Mouse (Mus musculus): ENCODE results near the gene Lhfpl2. TPM values are rescaled to one million over a fixed set of nuclear protein-coding genes. Genes with fewer than 3 reads are reported as not detected.

Gene Lhfpl2
- polyA plus RNA-seq, 1 experiment from 2014 or later = 10.2 TPM

- H3K27ac ChIP-seq (ENCODE audit: low read depth, low read length) = peak overlapping the region; percentile 70
These were observed 36.6 kb downstream of the Lhfpl2 start for GRCm38 (mm10) chr13:94094176-94094575.

GRCm38 (mm10) chr13:94094625-94095024 lies 37.0 kb downstream of the Lhfpl2 start:
- Histone ChIP-seq H3K4me2 (replicated peaks; ENCODE audit: low read depth) (no peak overlapping the region), H3K9me3 (ENCODE audit: control insufficient read depth) (no peaks in the 10 kb centered on the region), H3K27ac (ENCODE audit: low read depth, low read length) (peak overlapping the region; percentile 70), H3K4me1 (replicated peaks; ENCODE audit: control insufficient read depth, insufficient read depth, low read length) (peaks cover 7% of the 10 kb centered on the region), H3K4me3 (ENCODE audit: low read depth, low read length) (no peak overlapping the region), H3K27me3 (replicated peaks; ENCODE audit: control insufficient read depth, insufficient read depth, low read length) (no peaks in the 10 kb centered on the region), H3K9ac (ENCODE audit: low read depth, low read length) (no peak overlapping the region), H3K36me3 (ENCODE audit: control insufficient read depth, insufficient read depth) (no peaks in the 10 kb centered on the region)
- peak; percentile 84 for ATAC-seq
- TF ChIP-seq CTCF (IDR thresholded peaks at IDR 0.05; ENCODE audit: low read depth) = no peak
- WGBS = 35% methylated on average over 3 of the region's 3 CpGs

More at GRCm38 (mm10) chr13:94094176-94094575, 36.6 kb downstream of the Lhfpl2 start:
- 33% methylated on average over 4 of the region's 4 CpGs for WGBS
- no peaks in the 10 kb centered on the region for H3K27me3 ChIP-seq (replicated peaks; ENCODE audit: control insufficient read depth, insufficient read depth, low read length)
- H3K9me3 ChIP-seq (ENCODE audit: control insufficient read depth) = no peaks in the 10 kb centered on the region
- TF ChIP-seq CTCF (IDR thresholded peaks at IDR 0.05; ENCODE audit: low read depth) = no peak
- peaks cover 7% of the 10 kb centered on the region for H3K4me1 ChIP-seq (replicated peaks; ENCODE audit: control insufficient read depth, insufficient read depth, low read length)
- no peak overlapping the region for H3K9ac ChIP-seq (ENCODE audit: low read depth, low read length)
- H3K4me3 ChIP-seq (ENCODE audit: low read depth, low read length) = no peak overlapping the region
- peak; percentile 94 for ATAC-seq
- no peaks in the 10 kb centered on the region for H3K36me3 ChIP-seq (ENCODE audit: control insufficient read depth, insufficient read depth)
- H3K4me2 ChIP-seq (replicated peaks; ENCODE audit: low read depth) = no peak overlapping the region

GRCm38 (mm10) chr13:94095202-94095601 lies 37.6 kb downstream of the Lhfpl2 start:
- Histone ChIP-seq H3K27ac (ENCODE audit: low read depth, low read length) (no peak overlapping the region), H3K4me3 (ENCODE audit: low read depth, low read length) (no peak overlapping the region), H3K9me3 (ENCODE audit: control insufficient read depth) (no peaks in the 10 kb centered on the region), H3K4me2 (replicated peaks; ENCODE audit: low read depth) (no peak overlapping the region), H3K27me3 (replicated peaks; ENCODE audit: control insufficient read depth, insufficient read depth, low read length) (no peaks in the 10 kb centered on the region), H3K9ac (ENCODE audit: low read depth, low read length) (no peak overlapping the region), H3K4me1 (replicated peaks; ENCODE audit: control insufficient read depth, insufficient read depth, low read length) (peaks cover 7% of the 10 kb centered on the region), H3K36me3 (ENCODE audit: control insufficient read depth, insufficient read depth) (no peaks in the 10 kb centered on the region)
- no peak for ATAC-seq
- no peak for TF ChIP-seq CTCF (IDR thresholded peaks at IDR 0.05; ENCODE audit: low read depth)

- no peak for TF ChIP-seq CTCF (IDR thresholded peaks at IDR 0.05; ENCODE audit: low read depth)
- H3K27me3 ChIP-seq (replicated peaks; ENCODE audit: control insufficient read depth, insufficient read depth, low read length) = no peaks in the 10 kb centered on the region
- no peak overlapping the region for H3K4me2 ChIP-seq (replicated peaks; ENCODE audit: low read depth)
- H3K4me1 ChIP-seq (replicated peaks; ENCODE audit: control insufficient read depth, insufficient read depth, low read length) = peaks cover 7% of the 10 kb centered on the region
- H3K9ac ChIP-seq (ENCODE audit: low read depth, low read length) = no peak overlapping the region
- ATAC-seq = no peak
- no peak overlapping the region for H3K27ac ChIP-seq (ENCODE audit: low read depth, low read length)
- no peaks in the 10 kb centered on the region for H3K36me3 ChIP-seq (ENCODE audit: control insufficient read depth, insufficient read depth)
- H3K4me3 ChIP-seq (ENCODE audit: low read depth, low read length) = no peak overlapping the region
- no peaks in the 10 kb centered on the region for H3K9me3 ChIP-seq (ENCODE audit: control insufficient read depth)
- WGBS = 26% methylated on average over 2 of the region's 2 CpGs
These were observed 40.1 kb downstream of the Lhfpl2 start for GRCm38 (mm10) chr13:94097667-94098066.

GRCm38 (mm10) chr13:94098369-94099084 lies 40.9 kb downstream of the Lhfpl2 start:
- H3K4me1 ChIP-seq (replicated peaks; ENCODE audit: control insufficient read depth, insufficient read depth, low read length) = peaks cover 7% of the 10 kb centered on the region
- WGBS = 67% methylated on average over 16 of the region's 16 CpGs
- H3K4me2 ChIP-seq (replicated peaks; ENCODE audit: low read depth) = no peak overlapping the region

GRCm38 (mm10) chr13:94099087-94099486 lies 41.5 kb downstream of the Lhfpl2 start:
- no peaks in the 10 kb centered on the region for H3K9me3 ChIP-seq (ENCODE audit: control insufficient read depth)
- H3K4me2 ChIP-seq (replicated peaks; ENCODE audit: low read depth) = no peak overlapping the region
- peaks cover 7% of the 10 kb centered on the region for H3K4me1 ChIP-seq (replicated peaks; ENCODE audit: control insufficient read depth, insufficient read depth, low read length)
- H3K36me3 ChIP-seq (ENCODE audit: control insufficient read depth, insufficient read depth) = no peaks in the 10 kb centered on the region
- WGBS = 76% methylated on average over 10 of the region's 10 CpGs
- H3K9ac ChIP-seq (ENCODE audit: low read depth, low read length) = no peak overlapping the region
- no peak overlapping the region for H3K4me3 ChIP-seq (ENCODE audit: low read depth, low read length)
- no peak overlapping the region for H3K27ac ChIP-seq (ENCODE audit: low read depth, low read length)
- ATAC-seq = no peak
- H3K27me3 ChIP-seq (replicated peaks; ENCODE audit: control insufficient read depth, insufficient read depth, low read length) = no peaks in the 10 kb centered on the region
- TF ChIP-seq CTCF (IDR thresholded peaks at IDR 0.05; ENCODE audit: low read depth) = no peak

More at GRCm38 (mm10) chr13:94098369-94099084, 40.9 kb downstream of the Lhfpl2 start:
- ATAC-seq = no peak
- H3K36me3 ChIP-seq (ENCODE audit: control insufficient read depth, insufficient read depth) = no peaks in the 10 kb centered on the region
- H3K27me3 ChIP-seq (replicated peaks; ENCODE audit: control insufficient read depth, insufficient read depth, low read length) = no peaks in the 10 kb centered on the region
- H3K9ac ChIP-seq (ENCODE audit: low read depth, low read length) = no peak overlapping the region
- TF ChIP-seq CTCF (IDR thresholded peaks at IDR 0.05; ENCODE audit: low read depth) = no peak
- no peak overlapping the region for H3K4me3 ChIP-seq (ENCODE audit: low read depth, low read length)
- H3K27ac ChIP-seq (ENCODE audit: low read depth, low read length) = no peak overlapping the region
- no peaks in the 10 kb centered on the region for H3K9me3 ChIP-seq (ENCODE audit: control insufficient read depth)

All from intestine, postnatal 0 days (tissue).